Mouse (Mus musculus): ENCODE measurements around the gene Siae.

The Siae gene

DNA sequence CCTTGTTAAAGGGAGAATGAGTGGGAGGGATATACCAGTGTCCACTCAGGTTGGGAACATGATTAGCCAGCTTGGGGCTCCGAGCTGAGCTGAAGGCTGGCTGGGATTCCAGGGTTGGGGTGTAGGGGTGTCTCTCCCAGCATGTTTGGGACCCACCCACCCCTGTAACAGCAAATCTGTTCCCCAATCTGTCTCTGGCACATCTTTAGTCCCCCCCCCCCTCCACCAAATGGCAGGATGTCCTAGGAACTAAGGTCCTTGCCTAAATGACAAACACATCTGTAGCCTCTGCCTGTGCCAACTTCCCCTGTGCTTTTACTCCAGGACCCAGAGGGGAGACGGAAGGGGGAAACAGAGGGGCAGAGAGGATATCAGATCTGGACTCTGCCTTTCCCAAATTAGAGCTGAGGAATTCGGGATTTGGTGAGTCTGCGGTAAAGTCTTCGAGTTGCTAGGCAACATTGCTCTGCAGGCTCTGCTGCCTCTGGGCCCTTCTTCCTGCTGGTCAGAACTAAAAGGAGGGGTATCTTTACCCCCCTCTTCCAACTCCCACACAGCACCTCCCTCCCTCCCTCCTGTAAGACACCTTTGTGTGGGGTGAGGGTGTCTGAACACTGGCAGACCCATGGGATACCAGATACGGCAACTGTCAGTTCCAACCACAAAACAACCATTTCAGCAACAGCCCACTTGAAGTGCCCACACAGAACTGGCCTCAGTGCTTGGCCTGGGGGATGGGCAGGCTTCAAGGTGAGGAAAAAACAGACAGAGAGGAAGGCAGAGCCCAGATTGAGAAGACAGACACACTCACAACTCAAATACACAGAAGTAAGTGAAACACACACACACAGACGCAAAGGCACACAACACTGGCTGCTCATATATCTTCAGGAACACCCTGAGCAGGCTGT is at the start of gene Siae:
Gene Siae (plus strand): TSS at position 861 of the 911 bp plus-strand sequence.
- no peak for DNase-seq

DNA sequence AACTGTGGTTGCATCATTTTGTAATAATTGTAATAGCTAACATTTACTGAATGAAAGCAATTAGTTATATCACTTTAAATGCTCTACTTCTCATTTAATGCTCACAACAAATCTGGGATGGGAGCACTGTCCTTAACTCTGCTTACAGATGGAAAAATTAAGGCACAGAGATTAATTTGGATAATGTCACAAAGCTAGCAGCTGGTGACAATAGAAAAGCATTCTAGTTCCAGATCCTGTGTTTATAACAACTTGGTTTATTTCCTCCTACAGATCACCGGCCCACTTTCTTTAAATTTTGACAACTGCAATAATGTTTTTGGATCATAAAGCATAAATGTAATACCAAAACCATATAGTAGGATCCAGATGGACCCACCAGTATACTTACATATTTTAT is 49.5 kb upstream of the Siae start:
- DNase-seq, result no peak

DNA sequence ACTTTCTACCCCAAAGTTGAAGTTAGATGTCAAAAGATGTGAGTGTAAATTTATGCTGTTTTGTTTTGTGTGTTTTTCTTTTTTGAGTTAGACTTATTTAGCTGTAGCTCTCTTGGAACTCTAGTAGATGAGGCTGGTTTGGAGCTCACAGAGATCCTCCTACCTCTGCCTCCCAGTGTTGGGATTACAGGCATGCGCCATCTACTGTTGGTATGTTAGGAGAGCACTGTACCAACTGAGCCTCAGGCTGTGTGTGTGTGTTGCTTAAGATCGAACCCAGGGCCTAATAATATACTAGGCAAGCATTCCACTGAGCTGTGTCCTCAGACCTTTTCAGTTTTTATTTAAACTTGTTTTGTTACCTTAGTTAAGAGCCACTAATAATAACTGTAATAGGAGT is 43.4 kb upstream of the Siae start:
- DNase-seq, result no peak

DNA sequence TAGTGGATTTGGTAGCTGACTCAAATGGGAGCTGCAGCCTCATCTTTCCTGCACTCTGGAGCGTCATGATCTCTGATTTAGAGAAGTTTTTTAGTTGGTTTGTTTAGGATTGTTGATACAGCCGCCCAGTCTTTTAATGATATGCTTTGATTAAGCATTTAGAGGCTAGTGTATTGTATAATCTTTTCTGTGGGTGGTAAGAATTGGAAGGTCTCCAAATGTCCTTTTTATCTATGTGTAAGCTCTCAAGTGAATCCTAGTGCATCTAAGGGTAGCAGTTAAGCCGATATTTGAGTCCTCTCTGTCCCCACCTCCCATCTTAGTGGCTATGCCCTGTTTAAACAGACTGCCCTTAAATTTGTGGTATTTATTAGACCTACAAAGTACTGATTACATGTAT is 41.0 kb upstream of the Siae start:
- no peak for DNase-seq

DNA sequence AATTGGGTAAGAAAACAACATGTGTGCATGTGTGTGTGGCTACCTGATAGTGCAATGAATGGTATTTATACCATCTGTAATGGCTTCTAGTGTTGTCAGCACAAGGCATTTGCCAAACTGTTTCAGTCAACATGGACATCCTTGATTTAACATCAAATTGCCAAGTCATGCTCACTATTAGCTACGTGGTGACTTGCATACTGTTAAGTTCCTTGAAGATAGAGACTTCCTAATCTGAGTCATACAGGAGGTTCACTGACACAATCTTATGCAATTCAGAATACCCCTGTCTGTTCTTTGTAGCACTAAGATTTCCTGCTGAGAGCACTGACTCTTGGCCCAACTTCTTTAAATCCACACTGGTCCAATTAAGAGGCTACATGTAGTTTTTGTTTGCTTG is 38.0 kb upstream of the Siae start:
- DNase-seq, result no peak

DNA sequence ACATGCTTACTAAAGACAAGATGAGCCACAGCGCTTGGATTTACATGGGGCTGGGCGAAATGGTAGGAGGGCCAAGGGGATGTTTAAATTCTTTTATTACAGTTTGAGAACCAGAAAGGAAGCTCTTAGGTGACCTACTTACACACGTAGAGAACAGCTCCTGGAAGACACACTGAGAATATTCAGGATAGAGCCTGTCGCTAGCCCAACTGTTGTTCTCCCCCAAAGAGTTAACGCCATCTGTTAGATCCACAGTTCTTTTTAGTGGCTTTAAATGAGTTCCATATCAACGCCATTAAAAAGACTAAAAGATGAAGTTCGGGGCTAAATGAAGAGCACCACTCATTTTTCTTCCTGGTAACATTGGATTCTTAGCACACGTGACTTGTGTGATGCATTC is 36.5 kb upstream of the Siae start:
- DNase-seq, result no peak

DNA sequence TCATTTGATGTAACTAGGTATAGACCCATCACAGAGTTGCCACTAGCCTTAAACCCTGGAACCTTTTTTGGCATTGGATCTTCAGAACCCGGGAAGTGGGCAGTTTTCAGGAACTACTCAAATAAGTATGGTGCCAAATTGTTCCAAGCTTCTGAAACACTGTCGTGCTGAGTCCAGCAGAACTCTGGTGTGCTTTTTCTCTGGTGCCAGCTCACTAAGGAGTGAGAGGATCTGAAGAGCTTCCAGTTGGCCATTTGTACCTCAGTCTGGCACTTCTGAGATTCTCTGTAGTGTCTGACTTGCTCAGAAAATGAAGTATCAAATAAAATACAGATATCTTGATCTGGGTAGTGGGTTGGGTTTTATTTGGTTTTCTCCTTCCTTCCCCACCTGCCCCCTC is 35.5 kb upstream of the Siae start:
- DNase-seq, result no peak

DNA sequence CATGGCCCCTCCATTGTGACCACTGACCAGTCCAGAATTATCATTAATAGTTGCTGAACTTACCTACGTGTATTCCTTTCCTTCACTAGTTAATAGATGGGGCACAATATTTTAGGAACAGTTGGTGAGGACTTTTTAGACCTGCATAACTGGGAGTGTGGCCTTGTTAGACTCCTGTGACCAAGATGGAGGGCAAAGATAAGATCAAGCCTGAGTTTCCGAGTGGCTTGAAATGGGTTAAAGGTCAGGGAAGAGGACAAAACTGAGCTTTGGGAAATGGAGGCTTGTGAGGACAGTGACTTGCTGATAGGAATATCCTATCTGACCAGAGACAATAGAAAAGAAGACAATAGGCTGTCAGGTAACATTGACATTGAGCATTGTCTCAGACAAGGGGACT is 30.0 kb upstream of the Siae start:
- DNase-seq, result no peak

DNA sequence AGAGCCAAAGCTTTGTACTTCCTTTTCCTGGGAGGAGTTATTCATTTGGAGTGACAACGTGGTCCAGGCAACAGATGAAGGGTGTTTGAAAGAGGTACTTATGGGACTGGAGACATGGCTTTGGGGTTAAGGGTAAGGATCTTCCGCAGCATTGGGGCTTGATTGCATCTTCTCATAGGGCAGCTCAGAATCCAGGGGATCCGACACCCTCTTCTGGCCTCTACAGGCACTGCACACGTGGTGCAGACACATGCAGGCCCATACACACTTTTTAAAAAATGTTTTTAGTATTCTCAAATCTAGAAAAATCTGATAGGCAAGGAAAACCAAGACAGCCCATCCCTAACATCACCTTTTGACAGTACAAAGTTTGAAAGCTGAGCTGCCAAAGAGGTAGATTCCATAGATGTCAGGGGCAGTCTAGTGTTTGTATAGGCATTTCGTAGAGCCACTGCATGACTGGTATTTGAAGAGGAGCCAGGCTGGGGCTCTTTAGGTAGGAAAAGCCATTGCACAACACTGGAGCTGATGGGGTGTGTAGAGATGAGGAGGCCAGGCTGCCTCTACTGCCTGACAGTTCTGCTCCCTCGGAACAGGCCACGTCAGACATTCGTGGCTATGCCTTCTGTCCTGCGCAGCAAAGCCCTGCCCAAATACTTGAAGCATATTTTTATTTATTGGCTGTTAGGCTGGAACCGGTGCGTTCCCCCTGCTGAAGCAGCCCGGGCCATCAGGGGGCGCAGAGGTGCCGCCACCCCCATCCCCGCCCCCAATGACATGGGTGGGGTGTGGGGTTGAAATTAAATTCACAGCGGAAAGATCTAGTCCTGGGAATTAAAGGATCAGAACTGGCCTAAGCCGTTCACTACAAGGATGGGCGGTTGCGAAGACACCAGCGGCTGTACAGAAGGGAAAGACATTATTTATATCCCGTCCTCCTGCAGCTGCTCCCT is 28.8 kb upstream of the Siae start:
- DNase-seq, result no peak

DNA sequence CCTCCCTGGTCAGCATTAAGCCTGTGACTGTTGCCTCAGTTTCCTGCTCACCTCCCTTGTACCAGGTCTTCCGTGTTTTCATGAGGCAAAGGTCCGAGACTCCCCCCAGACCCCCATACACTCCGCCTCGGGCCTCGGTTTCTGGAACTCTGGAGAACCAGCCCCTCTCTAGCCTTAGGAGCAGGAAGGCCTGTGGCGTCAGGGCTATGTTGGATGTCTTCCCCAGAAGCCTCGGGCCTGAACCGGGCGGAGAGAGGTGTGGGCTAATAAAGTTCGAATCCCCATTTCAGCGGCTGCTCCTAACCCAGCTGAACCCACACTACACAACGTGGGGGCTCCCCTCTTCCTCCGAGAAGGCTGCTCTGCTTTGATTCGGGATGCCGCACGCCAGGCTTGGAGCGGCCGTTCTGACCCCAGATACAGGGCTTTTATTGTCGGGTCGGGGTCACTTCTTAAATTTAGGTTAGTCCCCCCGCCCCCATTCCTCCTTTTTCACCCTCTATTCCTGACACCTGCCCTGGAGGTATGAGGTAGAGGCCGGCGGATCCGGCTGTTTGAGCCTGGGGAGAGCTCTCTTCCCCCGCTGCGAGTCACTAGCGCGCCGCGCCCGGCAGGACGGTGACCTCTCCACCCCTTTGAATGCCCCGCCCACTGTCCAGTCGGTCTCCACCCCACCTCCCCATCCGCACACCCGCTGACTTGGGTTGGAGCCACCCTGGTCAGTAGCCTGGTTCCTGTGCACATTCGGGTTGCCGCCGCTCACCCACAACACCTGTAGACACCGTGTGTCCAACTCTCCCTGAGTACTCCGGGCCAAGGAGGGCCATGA is 27.9 kb upstream of the Siae start, which contains the start of gene Esam:
Gene Esam (plus strand): TSS at position 683 of the 829 bp plus-strand sequence.
- no peak for DNase-seq

DNA sequence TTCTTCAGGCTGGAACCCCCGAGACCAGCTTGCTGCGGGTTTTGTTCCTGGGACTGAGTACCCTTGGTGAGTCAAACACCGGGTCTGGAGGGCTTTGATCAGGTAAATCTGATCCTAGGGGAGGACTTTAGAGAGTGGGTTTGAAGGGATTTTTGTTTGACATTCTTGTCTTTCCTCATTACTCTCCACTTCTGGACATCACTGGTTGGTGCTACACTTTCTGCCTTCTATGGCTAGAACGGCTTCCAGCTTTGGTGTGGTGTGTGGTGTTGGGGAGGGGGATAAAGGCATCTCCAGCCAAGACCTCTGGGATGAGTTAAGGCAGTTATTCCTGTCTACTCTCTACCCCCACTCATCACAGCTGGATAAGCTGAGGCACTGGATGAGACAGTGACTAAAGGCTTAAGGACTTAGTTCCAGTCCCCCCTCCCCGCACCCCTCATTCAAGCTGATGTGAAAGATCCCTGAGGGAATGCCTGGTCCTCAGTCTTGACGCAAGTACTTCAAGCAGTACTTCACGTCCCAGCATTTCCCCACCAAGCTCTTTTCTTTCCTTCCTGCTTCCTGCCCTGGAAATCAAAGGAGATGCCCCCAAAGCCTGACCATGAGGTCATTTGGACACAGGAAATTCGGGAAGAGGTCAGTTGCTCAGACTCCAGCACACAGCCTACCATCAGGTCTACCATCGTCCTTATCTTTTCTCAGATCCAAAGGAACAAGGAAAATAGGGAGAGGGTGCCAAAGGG is 27.1 kb upstream of the Siae start:
- no peak for DNase-seq

DNA sequence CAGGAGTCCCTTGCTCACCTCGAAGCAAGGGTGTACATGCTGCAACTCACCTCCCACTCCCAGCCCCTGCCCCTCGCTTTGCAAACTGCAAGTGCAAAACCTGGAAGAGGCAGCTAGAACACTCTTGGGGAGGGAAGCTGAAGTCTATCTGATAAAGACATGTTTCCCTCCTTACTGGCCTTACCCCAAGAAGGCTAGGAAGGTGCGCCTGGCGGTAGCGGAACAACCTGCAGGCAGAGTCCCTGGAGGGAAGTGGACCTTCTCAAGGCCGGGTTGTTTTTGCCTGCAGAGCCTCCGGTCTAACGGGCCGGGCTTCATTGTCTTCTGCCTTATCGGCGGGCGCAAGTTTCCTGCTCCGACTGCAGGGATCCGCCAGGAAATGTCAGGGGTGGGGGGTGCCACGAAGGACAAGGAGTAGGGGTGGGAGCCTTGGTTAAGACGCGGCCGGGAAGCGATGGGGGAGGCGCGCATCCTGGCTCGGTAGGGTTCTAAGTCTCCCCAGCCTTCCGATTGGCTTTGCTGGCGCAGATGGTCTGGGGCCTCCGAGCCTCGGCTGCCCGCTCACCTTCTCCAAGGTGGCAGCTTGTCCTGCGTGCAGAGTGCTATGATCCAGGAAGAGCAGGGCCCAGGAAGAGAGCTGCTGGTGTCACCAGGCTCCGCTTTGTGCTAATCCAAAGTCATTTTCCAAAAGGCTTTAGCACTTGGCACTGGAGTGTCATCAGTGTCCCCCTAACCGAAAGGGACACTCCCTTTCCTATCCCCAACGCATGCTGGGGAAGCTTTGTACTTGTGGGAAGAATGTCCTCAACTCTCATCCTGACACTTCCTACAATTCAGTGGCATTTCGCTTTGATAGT is 25.2 kb upstream of the Siae start:
- DNase-seq, result peak; percentile 55

DNA sequence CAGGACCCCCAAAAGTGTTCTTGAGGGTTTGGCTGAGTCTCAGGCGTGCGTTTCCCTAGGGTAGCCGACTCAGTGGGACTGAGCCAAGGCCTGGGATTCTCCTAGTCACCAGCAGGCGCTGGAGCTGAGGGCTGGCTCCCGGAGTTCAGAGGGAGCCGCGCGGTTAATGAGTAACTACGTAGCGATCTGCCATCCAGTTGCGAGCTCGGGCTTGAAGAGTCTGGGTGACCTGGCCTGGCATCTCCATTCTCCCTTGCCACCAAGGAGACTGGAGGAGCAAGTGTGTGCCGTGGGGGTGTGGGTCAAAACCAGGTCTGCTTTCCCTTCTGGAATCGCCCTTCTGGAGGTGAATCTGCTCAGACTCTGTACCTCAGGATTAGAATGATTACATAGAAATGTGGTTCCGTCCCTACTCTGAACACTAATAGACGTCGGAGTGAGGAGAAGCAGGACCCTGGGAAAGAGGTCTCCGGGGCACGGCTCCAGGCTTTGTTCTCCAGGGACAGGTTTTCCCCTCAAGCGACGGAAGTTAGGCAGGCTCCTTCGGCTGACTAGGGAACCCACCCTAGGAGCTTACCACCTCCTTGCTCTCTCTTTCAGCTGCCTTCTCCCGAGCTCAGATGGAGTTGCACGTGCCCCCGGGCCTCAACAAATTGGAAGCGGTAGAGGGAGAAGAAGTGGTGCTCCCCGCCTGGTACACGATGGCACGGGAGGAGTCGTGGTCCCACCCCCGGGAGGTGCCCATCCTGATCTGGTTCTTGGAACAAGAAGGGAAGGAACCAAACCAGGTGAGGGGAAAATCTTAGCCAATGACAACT is 24.4 kb upstream of the Siae start:
- peak; percentile 60 for DNase-seq

DNA sequence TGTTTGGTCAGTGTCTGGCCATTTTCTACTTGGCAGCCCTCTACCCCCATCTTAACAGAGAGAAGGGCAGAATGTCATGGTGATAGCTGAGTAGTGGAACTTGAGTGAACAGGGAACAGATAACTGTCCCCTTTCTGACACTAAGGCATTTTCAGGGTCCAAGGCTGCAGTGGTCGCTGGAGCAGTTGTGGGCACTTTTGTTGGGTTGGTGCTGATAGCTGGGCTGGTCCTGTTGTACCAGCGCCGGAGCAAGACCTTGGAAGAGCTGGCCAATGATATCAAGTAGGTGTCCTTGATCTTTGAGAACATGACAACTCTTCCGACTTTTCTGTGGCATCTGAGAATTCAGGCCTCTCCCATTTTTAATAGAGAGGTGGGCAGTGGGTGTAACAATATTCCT is 18.6 kb upstream of the Siae start:
- no peak for DNase-seq

DNA sequence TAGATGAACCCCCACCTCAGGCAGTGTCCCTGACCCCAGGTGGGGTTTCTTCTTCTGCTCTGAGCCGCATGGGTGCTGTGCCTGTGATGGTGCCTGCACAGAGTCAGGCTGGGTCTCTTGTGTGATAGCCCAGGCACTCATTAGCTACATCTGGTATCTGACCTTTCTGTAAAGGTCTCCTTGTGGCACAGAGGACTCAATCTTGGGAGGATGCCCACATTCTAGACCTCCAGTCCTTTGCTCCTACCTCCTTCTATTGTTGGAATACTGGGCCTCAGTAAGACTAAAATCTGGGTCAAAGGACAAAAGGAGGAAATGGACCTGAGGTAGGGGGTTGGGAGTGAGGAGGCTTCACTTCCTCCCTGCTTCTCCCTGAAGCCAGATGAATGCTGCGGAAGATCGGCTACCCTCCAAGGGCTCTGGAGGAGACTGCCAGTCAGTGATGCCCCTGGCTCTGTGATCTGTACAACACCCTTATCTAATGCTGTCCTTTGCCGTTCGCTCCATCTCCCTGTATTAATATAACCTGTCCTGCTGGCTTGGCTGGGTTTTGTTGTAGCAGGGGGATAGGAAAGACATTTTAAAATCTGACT is 17.7 kb upstream of the Siae start:
- DNase-seq, result no peak

DNA sequence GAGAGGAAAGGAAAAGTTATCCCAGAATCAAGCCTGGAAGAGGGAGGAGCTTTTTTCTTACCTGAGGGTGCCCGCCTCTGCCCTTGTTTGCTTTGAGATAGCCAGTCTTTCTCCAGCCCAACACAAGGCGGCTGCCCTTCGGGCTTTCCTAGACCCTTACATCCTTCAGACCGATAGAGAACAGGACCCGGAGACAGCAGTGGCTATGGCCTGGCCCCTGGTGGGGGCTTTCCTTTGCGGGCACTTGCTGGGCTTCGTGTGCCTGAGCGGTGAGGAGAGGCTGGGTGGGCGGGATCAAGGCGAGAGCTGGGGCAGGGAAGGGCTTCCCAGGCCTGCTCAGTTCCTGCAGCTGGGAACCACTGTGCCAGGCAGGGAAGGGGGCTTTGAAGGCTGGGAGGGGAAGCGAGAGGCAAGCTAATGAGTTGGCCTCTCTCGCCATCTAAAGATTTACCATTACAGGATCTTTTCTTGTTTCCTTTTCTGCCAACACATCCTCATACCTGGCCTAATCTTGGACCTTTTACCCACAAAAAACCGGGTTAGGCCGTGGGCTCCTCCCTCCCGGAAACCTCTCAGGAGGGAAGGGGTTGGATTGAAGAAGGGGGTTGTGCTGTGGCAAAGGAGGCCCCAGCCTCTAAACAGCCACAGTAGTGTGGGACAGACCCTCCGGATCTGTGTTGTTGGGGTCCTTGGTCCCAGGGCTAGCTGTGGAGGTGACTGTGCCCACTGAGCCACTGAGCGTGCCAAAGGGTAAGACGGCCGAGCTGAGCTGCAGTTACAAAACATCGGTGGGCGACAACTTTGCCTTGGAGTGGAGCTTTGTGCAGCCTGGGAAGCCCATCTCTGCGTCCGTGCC is 16.1 kb upstream of the Siae start, which contains the start of gene Vsig2:
Gene Vsig2 (plus strand): TSS at position 86 of the 856 bp plus-strand sequence.
- no peak for DNase-seq

DNA sequence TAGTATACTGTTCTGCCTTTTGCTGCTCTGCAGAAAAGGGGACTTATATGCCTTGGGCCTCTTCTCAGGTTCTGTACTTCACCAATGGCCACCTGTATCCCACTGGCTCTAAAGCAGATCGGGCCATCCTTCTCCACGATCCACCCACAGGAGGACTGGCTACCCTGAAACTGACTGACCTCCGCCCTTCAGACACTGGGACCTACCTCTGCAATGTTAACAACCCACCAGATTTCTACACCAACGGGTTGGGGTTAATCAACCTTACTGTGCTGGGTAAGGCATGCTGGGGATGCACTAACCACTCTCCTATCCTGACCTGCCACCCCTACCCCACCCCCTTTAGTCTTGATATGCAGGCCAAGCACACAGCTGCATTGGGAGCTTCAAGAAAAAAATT is 15.3 kb upstream of the Siae start:
- DNase-seq, result no peak

DNA sequence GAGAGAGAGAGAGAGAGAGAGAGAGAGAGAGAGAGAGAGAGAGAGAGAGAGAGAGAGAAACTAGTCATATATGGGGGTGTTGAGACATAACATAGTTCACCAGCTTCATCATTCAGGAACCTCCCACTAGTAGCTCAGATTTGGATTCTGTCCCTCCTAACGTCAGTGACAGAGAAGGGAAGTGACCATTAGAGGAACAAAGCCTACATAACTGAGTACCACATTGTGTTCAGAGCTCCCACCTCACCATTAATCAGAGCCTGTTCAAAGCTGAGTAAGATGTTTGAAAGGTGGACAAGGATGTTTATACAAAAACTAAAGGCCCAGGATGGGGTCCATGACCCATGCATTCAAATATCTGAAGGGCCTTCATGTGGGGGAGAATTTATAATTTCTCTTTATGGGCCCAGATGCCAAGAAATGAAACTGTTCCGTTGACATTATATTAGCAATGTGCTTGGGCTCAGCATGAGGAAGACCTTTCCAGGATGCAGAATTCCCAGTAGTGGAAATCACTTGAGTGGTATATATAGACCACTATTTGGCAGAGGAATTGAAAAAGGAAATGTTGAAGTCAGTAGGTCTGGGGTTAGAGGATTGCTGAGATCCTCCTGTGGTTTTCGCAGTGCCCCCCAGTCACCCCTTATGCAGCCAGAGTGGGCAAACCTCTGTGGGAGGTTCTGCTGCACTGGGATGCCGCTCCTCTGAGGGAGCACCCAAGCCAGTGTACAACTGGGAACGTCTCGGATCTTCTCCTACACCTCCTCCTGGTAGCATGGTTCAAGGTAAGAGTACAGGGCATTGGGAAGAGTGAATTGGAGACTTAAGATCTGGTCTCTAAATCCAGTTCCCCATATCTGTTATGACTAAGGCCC is 14.6 kb upstream of the Siae start:
- DNase-seq, result no peak

Data from cerebellum, adult 8-10 months (tissue).